Mouse (Mus musculus) urinary bladder, adult 18-20 months (tissue): ENCODE measurements at regions not wholly inside any gene's neighbourhood (a gene's known extent, or its start where the extent isn't known, plus 50 kb on each side); places are given as distances from the start of the nearest gene placed in this dataset.
"Not testable (repeated sequence)": the region's sequence is repeated elsewhere in the genome, so short reads cannot be mapped to it uniquely, and the experiment has no call there.

Source experiments
- DNase-seq, 2 experiments: peaks; one replicate each; pipeline ENCODE4 v3.0.0; 2022; ENCODE audit warnings: low spot score in 2 of 2, mixed read lengths in 2 of 2

DNA sequence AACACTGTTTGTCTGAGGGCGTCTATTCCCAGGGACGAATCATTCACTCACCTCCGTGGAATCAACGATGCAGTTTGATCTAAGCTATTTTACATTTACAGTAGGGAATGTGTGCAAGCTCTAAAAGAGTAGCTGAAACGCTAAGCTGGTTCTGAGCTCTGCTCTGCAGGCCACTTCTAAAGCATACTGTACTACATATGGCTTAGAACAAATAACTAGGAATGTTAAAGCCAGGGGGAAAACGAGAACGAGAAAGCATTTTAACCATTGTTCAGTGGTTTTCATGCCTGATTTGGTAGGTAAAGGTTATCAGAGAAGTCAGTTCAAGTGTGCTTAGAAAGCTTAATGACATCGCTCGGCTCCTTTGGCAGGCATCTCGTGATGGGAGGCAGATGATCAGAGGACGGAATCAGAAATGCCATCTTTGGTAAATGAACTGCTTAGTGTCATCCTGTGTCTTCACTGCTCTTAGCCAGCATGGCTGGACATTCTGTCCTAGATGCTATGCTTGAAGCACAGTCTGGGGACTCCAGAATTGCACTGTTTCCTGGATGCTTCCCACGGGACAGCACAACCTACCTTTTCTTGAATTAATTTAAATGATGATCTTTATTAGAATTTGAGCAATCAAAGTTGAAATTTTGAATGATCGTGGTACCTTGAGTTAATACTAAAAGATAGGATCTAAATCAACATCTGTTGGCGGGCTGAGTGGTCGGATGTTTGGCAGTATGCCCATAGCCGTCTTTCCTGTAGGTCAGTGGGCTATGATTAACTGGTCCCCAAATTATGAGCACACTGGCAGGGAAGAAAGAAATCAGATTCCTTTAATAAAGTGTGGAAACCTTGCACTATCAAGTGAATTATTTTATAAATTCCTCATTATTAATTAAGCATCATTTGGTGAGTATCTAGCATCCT, 495.2 kb downstream of the Hace1 start:
- DNase-seq = no peak

DNA sequence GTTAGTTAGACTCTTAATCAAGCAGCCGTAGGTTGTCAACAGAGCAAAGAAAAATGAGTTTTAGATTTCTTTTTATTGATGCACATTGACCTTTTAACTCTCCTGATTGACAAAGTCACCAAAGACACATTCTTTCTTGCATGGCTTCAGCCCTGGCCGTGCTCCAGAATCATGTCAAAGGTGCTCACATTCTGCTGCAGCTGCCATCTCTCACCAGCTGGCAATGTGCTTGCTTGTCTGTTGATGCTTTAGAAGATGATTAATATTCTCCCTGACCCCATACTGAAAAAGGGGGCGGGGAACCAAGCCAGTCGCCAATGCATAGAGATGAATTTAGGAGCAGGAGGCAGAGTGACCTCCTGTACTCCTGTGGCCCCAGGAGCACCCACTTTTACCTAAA, 510.1 kb downstream of the Hace1 start:
- no peak for DNase-seq

DNA sequence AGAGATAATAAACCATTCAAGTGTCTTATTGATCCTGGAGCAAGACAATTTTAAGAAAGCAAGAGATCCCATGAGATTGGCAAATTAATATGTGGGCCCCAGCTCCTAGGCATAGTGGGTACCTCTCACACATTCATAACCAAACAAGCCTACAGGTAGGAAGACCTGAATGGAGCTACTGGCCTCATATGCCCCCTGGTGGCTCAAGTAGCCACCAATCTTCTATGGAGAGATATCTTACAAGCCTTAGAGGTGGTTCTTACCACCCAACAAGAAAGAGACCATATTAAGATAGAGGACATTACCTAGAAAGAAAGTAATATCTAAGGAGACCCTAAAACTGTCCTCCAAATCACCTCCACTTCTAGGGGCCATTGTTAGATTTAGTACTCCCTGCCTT, 523.2 kb downstream of the Hace1 start:
- DNase-seq = no peak

DNA sequence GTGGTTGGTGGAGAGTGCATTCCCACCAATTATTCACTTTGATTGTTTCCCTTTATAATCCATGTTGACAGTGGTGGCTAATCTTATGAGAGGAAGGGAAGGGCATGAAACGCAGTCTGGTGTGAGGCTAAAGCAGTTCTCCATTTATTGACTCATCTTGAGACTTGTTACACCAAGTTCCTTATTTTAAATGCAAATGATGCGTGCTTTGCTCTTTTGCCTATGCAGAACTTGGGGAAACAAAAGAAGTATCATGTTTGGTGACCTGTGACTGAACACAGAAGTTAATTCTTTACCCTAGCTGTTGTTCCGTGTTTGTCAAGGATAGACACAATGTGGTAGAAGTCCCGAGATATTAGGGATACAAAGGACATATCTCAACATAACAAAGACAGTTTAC, 531.2 kb downstream of the Hace1 start:
- DNase-seq = no peak

DNA sequence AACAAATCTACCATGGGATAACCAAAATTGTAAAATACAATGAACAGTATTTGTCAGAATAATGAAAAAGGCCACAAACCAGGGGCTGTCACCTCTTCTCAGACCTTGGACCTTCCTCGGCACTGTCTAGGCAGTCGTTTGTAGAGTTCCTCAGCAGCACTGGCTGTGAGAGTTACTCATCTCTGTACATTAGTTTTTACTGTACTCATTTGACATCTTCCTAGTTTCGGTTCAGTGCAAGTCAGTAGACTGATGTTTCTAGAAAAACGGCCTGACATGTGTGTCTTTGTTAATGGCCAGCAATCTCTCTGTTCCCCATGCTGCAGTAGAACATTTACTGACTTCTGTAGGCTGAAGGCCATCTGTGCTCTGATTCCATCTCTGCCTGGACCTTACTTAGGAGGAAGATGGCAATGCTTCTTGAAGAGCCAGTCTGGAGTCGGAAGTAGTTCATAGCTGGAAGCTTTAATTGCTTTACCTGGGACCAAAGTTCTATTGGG, 537.1 kb downstream of the Hace1 start:
- no peak for DNase-seq

DNA sequence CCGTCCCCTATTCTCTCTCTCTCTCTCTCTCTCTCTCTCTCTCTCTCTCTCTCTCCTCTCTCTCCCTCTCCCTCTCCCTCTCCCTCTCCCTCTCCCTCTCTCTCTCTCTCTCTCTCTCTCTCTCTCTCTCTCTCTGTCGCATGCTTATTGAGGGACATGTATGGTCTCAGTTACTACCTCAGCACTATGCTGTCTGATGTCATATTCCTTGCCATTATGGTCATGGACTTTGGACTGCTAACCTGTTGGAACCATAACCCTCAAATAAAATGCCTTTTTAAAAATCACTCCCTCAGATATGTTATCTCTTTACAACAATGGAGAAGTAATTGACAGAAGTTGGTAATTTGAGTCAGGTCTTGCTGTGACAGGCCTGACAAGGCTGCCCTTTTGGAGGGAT, 544.8 kb downstream of the Hace1 start:
- DNase-seq = not testable (repeated sequence)

DNA sequence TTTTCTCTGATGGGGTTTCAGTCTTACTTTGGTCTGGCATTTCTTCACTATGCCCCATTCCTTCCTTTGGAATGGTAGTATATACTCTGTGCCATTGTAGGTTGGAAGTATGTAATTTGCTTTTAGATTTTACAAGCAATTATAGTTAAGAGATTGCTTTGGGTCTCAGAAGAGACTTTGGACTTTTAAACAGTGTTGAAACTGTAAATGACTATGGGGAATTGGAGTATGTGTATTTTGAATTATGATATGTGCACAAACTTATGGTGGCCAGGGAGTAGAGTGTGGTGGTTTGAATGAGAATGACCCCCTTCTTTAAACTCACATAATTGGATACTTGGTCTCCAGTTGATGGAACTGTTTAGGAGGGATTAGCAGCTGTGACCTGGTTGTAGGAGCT, 546.2 kb downstream of the Hace1 start:
- no peak for DNase-seq

DNA sequence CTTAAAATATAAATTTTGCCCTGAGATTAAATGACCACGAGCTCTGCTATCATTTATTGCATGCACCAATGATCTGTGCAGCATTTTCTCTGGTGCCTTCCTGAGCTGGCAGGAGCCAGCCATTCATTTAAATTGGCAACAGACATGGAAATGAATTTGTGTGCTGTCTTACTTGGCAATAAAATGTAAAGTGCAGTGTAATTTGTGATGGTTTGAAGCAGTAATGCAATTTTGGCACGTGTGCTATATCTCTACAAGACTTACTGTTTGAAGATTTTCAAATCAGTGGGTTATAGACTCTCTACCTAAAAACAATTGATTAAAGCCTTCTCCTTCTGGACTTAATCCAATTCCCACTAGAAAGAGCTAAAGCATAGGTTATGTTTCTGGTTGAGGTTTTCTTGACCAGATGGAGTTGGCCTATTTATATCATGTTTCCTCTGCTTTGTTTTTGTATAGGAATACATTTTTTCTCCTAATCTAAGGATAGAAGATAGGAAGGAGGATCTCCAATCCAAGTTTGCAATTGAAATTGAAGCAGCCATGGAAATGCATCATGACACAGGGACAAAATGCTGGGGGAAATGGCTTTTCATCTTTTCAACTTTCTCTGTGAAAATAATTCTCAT, 557.6 kb downstream of the Hace1 start:
- no peak for DNase-seq

DNA sequence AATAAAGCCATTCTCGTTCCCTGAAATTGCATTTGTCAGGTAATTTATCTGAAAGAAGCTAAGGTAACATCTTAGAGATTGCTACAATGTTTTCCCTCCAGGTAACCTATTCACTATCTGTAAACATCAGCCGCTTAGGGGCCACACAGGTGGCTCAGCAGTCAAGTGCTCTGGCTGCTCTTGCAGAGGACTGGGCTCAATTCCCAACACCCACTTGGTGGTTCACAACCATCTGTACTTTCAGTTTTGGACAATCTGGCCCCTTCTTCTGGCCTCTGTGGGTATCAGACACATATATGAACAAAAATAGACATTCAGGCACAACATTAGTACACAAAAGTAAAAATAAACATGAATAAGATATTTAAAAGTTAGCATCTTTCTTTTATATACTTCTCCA, 596.4 kb downstream of the Hace1 start:
- DNase-seq = no peak

DNA sequence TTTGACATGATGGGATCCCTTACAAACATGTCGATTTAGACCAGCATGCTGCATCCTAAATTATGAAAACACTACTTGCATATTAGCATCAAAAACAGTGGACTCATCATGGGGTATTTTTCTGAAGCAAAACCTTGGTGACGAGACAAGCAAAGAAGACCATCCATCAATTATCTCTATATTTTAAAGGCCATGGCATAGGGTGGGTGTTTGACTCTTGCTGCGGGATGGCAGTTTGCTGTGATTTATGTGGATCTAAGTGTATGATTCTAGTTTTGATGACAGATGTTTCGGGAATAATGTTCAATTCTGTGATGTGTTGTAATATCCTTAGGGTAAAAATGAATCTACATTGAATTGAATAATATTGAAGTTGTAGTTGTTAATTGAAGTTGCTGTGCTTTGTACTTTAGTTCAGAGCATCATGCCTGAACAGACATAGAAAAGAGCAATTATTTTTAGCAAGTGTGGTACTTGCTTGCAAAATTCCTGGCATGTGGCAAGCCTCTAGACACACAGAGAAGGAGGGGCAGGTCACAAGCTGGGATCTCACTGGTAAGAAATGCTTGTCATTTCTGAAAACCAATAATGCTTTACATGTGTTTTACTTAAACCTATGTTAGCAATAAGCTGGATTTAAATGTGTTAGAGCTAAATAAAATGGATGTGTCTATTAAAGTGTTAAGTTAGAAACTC, 608.3 kb downstream of the Hace1 start:
- no peak for DNase-seq

DNA sequence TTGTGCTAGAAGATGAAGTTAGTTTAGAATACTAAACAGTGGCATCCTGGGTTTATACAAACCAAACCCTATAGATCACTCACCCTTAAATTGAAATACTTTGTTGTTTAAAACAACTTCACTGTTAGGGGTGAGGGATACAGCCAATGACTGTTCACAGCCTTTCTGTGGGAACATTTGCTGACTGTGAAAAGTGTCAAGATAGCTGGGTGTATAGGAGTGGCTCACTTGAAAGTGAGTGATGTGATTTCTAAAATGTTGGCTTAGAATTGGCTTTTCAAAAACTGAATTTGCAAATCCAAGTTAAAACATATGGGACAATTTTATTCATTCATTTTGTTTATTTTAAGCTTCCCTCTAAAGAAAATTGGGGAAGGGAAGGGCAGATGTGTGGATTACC, 616.5 kb downstream of the Hace1 start:
- no peak for DNase-seq

DNA sequence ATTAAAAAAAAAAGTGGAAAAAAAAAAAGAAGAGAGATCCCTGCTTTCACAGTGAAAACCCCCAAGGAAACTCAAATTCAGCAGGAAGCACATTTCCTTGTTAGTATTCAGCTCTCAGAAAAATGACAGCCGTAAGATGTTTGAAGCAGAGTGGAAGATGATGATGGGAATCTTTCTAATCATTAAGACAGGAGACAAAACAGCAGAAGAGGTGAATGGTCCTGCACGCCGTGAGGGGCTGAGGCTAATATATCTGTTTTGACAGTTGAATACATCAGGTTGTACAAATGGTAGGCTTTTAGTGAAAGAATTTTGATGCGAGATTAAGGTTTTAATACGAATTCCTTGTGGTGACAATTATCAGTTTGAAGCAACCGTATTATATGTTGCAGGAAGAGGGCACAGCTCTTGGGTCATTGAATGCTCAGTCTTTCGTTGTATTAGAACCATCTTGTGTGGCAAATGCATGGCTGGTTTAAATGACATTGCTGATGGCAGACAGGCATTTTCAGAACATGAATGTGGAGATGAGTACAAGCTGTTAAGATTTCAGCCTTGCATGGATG, 649.3 kb downstream of the Hace1 start:
- no peak for DNase-seq

DNA sequence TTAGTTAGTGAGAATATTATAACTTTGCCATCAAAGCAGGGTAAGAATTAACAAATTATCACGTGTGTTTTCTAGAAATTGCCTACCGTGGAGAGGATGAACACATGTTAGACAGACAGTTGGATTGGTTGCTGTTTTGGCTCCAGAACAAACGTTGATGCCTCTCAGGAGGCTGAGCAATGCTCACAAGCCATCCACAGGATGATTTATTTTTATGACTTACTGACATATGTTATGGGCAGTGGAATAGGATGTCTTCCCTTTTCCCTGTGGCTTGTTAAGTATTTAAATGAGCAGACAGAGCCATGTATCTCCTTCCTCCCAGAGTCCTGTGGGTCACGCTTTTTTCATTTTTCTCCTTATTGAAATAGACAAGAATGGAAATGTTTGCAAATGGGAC, 652.0 kb downstream of the Hace1 start:
- no peak for DNase-seq

DNA sequence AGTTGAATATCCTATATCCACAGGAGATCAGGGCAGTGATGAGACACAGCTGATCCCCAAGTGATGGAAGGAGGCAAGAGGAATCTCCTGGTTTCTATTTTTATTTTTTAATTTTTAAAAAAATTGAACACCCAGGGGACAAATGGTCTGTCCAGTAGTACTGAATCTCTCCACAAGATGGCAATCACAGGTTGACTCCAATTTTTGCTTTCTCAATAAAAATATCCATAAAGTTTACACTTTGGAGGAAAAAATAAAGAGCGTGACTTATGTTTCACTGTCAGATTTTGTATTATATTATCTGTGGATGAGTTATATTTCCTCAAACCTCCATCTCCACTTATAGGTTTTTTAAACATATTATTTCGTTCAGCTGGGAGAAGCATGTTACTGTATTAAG, 658.0 kb downstream of the Hace1 start:
- DNase-seq = no peak

DNA sequence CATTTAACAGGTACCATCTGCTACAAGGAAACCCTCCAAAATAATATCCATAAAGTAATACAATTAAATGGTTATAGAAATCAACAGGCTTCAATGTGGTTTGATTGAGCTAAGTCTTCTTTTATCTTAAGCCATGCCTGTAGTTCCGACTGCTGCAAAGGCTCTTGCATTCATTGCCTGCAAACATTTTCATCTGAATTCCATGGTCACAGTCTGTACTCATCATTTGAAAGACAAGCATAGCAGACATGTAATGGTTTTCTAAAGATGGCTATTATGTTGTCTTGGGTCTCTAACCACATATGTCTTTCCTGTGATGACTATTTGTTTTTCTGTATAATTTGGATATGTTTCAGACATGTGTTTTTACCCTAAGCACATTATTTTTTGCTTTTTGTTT, 677.9 kb downstream of the Hace1 start:
- DNase-seq = no peak

DNA sequence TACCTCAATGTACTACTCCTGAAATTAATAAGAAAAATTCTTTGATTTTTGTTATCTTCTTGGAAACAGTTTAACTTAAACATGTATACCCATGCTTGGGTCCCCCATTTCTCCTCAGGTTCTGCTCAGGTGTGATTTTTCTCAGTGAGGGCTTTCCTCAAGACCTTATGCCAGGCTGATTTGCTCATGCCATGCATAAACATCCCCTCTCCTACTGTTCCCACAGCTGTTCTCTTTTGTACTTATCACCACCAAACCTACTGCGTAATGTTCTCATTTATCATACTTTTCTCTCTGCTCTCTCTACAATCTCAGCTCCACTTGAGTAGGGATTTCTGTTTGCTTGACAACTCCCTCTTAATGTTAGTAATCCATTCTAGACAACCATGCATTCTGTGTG, 692.1 kb downstream of the Hace1 start:
- no peak for DNase-seq

DNA sequence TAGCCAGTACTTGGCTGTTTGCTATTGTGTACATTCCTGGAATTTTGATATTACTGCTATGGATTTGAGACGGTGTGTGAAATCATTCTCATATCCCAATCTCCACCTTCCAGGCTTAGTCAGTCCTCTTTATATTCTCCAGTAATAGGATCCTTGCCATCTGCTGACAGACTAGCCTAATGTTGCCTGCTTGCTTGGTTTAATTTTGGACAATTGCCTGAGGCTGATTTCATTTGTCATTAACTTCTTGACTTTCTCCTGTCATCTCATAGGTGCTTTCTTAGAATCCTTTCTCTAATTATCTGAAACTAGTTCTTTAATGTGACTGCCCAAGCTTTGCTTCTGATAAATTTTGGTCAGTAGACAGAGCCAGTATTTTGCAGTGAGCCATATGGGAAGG, 696.2 kb downstream of the Hace1 start:
- no peak for DNase-seq

DNA sequence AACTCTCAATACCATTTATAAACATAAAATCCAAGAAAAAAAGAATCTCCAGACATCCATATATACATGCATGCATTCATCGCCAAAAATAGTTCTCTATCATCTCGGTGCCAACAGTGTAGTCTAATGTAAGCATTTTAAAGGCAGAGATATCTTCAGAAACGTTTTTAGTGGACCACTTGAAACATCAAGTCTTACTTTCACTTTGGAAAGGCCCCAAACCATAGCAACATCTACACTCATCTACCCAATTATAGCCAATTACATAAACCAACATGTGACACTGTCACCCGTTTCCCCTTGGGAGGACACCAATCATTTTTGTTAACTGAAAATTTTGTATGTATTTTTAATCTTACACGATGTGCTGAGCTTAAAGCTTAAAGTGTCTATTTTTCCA, 716.7 kb downstream of the Hace1 start:
- no peak for DNase-seq

DNA sequence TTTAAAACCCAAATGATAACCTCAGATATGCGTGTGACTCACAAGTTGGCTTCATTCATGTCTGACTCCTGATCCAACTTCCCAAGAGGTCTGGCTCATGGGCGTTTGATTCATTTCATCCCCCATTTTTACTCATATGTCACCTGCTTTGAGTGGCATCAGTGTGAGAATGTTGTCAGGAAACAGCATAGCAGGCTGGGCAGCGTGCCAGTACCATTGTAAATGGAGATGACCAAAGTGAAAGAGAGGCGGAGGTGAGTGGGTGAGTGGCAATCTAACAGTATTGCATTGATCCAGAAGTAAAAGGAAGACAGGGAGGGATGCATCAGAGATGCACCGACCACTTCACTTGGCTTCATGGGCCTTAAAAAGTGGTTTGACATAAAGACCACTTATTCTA, 720.7 kb downstream of the Hace1 start:
- no peak for DNase-seq

DNA sequence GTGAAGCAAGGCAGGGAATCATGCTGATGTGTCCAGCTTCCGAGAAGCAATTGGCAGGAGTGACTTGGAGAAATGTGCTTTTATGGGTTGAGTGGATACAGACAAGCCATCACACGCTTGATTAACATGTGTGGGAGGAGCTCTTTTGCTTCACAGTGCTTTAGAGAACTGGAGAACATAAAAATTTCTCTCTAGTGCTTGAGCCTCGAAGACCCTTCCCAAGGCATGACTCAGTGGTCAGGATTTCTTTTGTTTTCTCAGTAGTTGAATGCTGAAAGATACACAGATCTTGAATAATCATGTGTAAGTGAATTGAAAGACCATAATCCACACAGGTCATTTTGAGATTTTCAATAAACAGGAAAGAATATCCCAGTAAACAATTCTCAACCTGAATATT, 721.9 kb downstream of the Hace1 start:
- no peak for DNase-seq

DNA sequence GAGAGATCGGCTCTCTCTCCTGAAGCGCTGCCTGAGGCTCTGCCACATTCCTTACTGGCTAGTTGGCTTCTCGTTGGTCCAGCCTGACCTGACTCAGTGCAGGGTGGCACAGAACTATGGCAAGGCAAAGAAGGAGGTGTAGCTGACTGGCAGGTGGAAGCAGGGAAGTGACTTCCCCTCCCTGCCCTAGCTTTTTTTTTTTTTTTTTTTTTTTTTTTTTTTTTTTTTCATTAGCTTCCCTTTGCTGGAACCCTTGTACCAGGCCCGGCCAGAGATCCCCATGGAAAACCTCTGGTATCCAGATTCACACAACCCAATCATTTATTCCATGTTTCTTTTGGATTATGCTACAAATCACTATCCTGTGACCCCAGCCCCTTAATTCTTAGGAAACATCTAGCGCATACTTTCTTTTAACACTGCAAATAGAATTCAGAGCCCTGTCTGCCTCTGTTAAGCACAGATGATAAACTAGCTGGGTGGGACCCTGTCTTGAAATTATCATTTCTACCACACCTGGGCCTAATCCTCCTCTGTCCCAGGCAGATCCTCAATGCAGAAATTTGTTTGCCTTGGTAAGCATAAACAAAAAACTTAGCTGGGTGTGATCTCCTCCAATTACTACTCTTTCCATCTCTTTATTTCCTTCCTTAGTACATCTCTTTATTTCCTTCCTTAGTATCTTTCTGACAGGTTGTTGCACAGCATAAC, 742.9 kb downstream of the Hace1 start:
- no peak for DNase-seq

DNA sequence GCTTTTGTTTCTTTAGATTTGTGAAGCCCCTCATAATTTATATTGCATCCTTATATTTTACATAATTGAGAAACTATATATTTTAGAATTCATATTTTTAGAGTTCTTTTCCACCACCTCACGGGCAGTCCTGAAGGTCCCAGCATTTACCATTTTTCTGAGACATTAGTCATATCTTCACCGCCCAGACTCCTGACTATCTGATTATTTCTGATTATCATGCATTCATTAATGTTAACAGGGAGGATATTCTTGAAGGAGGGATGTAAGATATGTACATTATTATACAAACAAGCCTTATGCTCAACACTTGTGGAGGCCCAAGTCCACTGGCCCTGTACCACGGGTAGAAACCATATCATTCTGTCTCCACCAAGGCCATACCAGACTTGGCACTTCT, 743.4 kb downstream of the Hace1 start:
- DNase-seq = no peak
